Mouse (Mus musculus): Measurements from ENCODE around the gene Ercc6. TPM values are rescaled to one million over a fixed set of nuclear protein-coding genes. Genes with fewer than 3 reads are reported as not detected.

The Ercc6 gene
- total RNA-seq, 2 experiments from 2014 or later, result 12.1 to 13.0 TPM

DNA sequence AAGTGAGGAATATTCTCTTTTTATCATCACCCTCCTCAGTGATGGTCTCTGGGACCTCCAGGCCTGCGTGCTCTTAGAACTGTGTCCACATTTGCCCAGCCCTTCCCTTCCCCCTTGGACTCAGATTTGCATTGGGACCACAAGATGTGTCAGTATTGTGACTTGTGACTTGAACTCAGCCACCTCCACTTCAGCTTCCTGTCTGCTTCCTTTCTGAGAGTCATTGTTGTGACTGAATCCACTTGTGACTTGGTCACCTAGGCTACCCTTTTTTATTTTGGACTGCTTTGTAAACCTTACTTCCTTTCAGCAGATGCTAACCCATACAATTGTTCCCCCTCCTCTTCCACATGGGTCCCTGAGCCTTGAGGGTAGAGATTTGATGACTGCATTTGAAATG is 2.8 kb downstream of the Ercc6 start:
- DNase-seq (ENCODE audit: low spot score in 2 of 2), result no peak

GRCm38 (mm10) chr14:32518543-32518942 is 5.2 kb downstream of the Ercc6 start:
- no peak for DNase-seq (ENCODE audit: low spot score in 2 of 2)

- DNase-seq (ENCODE audit: low spot score in 2 of 2), result no peak
Observed at GRCm38 (mm10) chr14:32520400-32520926, 7.1 kb downstream of the Ercc6 start.

DNA sequence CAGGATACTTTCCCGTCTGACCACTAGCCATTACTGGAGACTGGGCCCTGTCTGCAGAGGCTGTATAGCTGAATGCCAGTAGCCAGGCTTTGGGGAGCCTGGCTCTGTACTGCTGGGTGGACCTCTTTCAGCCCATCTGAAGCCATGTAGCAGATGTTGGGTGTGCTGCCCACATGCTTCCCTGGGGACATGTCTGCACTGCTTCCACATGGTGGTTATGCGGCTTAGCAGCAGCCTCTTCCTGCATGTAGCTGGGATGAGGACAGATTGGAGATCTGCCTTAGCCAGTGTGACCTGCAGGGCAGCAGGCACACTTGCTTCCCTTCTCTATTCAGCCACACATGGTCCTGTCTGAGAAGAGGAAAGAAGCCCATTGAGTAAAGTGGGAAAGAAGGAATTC is 9.0 kb downstream of the Ercc6 start:
- DNase-seq (ENCODE audit: low spot score in 2 of 2), result no peak

DNA sequence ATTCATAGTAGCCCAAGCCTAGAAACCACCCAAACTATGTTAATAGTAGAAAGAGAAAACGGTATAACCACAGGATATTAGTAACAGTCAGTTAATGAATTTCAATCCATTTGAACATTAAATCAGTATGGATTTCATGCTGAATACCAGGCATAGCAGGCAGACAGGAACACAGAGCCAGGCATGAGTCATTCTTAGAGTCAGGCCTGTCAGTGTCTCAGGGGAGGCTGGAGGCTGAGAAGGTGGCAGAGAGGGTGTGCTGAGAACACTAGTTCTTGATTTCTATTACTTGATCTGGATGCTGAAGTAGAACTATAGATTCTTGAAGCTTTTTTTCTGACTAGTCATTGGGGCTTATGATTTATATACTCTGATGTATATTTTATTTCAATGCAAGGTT is 10.8 kb downstream of the Ercc6 start:
- no peak for DNase-seq (ENCODE audit: low spot score in 2 of 2)

DNA sequence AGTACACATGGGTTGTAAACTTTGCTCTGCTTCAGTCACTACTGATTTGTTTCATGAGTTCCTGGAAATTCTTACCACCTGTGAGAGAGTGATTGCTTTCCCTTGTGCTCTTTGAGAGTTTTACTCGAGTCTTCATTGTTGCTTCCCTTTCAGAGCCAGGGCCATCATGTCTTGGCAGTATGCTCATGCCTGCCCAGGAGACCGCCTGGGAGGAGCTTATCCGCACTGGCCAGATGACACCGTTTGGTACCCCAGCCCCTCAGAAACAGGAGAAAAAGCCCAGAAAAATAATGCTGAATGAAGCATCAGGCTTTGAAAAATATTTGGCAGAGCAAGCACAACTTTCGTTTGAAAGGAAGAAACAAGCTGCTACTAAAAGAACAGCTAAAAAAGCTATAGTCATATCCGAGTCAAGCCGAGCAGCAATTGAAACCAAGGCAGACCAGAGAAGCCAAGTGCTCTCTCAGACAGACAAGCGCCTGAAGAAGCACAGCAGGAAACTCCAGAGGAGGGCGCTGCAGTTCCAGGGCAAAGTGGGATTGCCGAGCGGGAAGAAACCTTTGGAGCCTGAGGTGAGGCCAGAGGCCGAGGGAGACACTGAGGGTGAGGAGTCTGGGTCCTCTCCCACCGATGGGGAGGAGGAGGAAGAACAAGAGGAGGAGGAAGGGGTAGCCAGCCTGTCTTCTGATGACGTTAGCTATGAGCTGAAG is 12.8 kb downstream of the Ercc6 start:
- DNase-seq (ENCODE audit: low spot score in 2 of 2), result no peak

- DNase-seq (ENCODE audit: low spot score in 2 of 2), result no peak
Observed at GRCm38 (mm10) chr14:32527211-32527610, 13.9 kb downstream of the Ercc6 start.

GRCm38 (mm10) chr14:32529036-32529435 is 15.7 kb downstream of the Ercc6 start:
- no peak for DNase-seq (ENCODE audit: low spot score in 2 of 2)

DNA sequence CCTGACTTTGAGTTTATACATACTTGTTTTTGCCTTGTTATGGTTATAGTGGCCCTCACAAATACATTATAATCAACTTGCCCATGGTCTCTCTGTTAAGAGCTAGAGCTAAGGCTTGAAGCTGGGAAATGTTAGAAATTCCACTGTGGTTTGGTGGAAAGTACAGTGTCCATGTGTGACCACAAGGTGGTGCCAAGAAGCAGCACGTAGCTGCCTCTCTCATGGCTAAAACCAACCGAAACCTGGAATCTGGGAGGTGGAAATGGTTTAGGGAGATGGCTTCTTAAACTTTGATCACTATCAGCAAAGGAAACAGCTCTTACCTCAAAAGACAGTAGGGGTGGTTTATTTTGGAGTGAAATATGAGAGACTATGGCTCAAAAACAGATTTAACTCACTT is 17.6 kb downstream of the Ercc6 start:
- no peak for DNase-seq (ENCODE audit: low spot score in 2 of 2)

GRCm38 (mm10) chr14:32531371-32531770 is 18.1 kb downstream of the Ercc6 start:
- no peak for DNase-seq (ENCODE audit: low spot score in 2 of 2)

DNA sequence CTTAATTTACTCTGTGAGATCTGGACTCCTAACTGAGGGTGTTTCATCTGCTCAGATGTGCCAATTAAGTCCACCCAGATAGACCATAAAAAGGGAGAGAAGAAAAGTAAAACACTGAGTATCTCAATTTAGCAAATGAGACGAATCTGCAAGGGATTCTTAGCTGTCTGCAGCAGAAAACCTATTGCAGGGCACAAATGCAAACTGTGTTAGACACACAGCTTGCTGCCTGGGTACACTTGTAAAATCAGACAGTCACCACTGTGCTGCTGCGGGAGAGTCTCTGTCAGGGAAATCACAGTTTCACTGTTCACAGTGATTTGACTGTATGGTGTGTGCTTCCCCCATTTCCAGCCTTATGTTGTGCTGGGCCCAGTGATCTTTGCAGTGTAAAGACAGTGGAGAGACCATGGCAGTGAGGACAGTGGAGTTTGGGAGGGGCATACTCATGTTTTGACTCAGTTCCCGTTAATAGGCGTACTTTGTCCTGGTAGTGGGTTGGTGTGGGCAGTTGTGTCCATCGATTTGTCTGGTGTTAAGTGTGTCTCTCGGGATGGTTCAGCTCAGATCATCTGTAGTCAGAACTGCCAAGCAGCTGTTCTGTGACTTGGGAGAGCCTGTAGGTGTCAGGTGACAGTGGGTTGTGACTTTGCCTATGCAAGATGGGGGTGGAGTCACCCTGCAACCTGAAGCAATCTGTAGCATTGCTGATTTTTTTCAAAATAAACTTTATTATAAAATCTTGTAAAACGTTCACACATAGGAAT is 19.2 kb downstream of the Ercc6 start:
- no peak for DNase-seq (ENCODE audit: low spot score in 2 of 2)

DNA sequence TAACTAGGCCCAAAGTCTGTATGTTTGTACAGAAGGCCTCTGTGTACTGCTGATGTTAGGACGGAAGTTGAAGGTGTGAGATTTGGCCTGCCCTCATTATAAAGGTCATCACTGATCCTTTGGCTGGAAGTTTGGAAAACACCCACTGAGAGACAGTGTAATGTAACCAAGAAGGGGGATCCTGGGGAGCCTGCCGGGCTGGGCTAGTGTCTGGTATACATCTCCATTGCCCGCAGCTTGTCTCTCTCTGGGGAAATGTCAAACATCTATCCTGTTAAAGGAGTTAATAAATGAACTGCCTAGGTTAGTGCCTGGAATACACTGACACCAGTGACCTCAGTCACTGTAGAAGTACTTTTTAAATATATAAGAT is 19.8 kb downstream of the Ercc6 start:
- no peak for DNase-seq (ENCODE audit: low spot score in 2 of 2)

DNA sequence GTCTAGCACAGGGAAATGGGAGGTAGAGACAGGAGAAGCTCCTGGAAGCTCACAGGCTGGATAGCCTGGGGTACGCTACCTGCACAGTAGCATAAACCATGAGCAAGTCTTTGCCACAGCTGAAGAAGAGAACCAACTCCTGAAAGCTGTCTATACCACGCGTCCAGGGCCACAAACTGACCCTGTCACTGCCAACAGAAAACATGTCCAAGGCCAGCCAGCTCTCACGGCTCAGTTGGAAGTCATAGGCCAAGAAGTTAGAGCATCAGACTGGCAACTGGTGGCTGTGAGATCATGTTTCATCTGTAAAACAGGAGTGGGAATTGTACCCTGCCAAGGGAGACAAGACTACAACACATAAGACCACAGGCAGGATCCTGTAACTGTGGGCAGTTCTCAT is 20.3 kb downstream of the Ercc6 start:
- DNase-seq (ENCODE audit: low spot score in 2 of 2), result no peak

GRCm38 (mm10) chr14:32534137-32534536 is 20.8 kb downstream of the Ercc6 start:
- no peak for DNase-seq (ENCODE audit: low spot score in 2 of 2)

- no peak for DNase-seq (ENCODE audit: low spot score in 2 of 2)
Observed at GRCm38 (mm10) chr14:32536763-32537162, 23.4 kb downstream of the Ercc6 start.

DNA sequence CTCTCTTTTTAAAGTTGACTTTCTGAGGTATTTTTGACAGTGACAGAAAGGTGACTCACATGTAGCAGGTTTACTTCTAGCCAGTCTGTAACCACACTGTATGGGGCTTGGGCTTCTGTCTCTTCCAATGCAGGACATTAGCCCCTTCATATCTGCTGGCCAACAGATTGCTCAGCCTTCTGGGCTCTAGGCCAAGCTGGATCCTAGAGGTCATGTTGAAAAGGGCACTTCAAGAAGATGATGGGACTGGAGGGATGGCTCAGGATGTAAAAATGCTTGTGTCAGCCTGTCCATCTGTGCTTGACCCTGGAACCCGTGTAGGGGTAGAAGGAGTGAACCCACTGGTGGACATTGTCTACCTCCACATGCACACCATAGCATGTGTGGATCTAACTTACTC is 24.8 kb downstream of the Ercc6 start:
- no peak for DNase-seq (ENCODE audit: low spot score in 2 of 2)

- no peak for DNase-seq (ENCODE audit: low spot score in 2 of 2)
Observed at GRCm38 (mm10) chr14:32543075-32543474, 29.8 kb downstream of the Ercc6 start.

DNA sequence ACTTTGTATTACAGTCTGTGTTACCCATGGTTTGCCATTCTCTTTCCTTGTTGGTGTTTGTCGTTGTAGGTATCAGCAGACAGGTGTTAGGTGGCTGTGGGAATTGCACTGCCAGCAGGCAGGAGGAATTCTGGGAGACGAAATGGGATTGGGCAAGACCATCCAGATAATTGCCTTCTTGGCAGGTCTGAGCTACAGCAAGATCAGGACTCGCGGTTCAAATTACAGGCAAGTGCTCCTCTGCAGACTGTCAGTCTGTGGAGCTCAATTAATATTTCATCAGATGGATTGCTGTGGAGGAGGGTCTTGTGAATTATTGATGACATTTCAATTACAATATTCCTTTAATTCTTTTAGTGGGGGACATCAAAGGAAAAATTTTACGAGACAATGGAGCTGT is 33.4 kb downstream of the Ercc6 start:
- no peak for DNase-seq (ENCODE audit: low spot score in 2 of 2)

GRCm38 (mm10) chr14:32551854-32552253 is 38.5 kb downstream of the Ercc6 start:
- no peak for DNase-seq (ENCODE audit: low spot score in 2 of 2)

DNA sequence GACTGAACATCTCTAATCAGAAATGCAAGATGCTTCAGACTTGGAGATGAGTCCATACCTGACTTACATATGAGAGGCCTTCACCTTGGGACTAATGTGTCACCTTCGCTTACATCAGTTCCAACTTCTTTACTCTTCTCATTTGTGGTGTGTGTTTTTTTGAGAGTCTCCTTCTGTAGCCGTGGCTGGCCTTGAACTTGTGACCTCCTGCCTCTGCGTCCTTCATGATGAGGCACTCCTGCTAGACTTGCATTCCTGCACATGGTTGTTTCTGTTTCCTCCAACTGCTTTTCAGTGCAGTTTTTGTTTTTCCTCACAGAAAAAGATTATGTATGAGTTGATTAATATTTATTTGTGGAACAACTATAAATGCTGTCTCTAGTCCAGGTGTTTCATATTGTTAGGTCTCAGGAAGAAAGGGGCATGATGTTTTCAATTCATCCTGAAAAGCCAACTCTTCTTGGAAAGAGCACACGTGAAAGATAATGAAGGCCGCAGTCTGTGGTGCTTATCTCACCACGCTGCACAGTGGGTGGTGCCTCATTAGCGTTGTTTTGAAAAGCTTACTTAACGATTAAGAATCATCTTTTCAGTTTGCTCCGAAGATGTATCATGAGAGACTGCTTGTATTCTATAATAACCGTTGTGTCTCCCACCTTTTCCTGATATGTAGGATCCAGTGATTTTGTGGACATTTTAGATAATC is 40.0 kb downstream of the Ercc6 start:
- no peak for DNase-seq (ENCODE audit: low spot score in 2 of 2)

DNA sequence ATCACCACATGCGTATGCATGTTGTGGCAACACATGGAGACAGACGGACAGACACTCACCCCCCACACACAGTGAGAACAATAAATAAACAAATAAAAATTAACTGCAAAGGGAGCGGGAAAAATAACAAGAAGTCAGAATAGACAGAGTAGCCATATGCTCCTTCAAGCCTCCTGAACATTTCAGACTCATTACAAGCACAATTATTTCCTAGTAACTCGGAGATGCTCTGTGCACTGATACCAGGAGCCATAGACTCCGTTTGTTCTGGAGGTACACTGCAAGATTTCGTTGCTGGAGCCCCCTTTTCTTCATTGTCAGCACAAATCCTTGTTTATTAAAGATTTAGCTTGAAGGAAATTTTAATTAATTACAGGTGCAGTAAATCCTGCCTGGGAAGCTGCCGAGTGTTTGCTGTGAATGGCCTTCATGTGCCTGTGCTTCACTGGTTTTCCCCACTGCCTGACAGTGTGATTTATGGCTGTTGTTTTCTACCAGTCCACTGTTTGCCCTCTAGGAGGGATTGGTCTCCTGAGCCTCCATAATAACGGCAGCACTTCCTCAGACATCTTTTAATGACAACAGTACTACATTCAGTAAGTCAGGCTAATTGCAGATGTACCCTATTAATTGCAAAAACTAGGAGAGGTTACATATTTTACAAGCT is 41.7 kb downstream of the Ercc6 start:
- no peak for DNase-seq (ENCODE audit: low spot score in 2 of 2)
